Mouse (Mus musculus): Measurements from ENCODE around the gene Tmem127.

Gene Tmem127

DNA sequence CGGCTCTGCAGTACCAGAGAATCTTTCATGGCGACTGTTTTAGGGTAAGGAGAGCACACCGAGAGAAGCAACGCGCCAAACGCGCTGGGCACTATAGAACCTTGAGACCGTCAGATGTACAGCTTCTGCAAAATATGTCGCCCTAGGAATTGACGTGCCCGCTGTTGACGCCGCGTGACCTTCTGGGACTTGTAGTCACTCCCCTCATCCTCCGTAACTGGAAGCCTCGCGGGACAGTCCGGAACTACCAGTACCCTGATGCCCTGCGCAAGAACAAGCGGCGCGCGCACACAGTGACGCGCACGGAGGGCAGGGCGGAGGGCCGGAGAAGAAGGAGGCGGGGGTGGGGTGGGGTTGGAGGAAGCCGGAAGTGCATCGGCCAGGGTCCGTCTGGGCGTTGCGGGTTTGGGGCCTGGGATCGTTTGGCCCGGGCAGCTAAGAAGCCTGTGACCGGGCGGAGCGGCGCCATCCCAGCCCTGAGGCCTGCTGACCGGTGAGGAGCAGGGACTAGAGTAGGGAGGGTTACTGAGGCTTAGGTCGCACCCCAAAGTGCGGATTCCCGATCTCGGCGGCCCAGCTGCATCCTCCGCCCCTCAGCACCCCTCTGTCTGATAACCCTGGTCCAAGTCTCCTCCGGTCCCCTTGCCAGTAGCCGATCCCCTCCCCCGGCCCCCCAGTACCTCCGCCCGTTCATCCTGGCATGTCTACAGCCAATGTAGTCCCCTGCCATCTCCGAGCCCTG lies at the start of gene Tmem127, which contains the start of gene Ciao1:
TSS of gene Tmem127 (plus strand) at position 317 of the 742 bp plus-strand sequence.
TSS of gene Ciao1 (minus strand) at position 225 of the 742 bp plus-strand sequence.
- DNase-seq: peak; percentile 100

DNA sequence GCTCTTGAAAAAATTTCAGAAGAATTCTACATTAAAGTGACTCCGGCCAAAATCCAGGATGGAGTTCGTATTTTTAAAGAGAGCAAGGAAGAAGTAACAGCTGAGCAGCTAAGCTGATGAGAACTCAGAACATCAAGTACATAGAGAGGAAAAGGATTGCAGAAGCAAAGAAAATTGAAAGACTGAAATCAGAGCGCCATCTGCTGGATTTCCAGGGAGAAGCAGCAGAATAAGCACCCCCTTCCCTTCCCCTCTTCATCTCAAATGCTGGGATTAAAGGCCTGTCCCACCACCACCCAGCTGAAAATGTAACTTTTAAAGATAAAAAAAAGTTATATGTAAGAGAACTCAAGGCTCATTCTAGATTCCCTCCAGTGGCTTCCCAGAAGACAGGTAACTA lies 42.8 kb upstream of the Tmem127 start:
- peak; percentile 88 for DNase-seq

DNA sequence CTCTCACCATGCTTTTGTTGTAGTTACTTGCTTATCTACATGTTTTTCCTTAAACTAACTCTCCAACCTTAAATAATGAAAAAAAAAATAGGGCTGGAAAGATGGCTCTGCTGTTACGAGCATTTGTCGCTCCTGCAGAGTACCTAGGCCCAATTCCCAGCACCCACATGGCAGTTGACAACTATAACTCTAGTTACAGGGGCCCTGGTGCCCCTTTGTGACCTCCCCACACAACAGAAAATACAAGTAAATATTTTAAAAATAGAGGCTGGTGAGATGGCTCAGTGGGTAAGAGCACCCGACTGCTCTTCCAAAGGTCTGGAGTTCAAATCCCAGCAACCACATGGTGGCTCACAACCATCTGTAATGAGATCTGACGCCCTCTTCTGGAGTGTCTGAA lies 41.8 kb upstream of the Tmem127 start:
- DNase-seq: peak; percentile 81

DNA sequence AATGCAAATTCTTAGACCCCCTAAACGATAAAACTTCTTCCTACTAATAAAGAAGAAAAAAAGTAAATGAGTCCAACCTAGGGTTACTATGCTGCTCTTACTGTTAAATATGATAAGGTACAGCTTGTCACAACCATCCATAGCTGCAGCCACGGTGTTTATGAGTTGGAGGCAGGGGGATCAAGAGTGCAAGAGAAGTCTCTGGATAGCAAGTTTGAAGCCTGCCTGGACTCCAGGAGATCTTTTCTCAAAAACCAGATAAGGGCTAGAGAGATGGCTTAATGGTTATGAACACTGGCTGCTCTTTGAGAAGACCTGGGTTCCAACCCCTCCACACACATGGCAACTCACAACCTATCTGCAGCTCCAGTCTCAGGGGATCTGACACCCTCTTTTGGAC lies 40.8 kb upstream of the Tmem127 start:
- peak; percentile 73 for DNase-seq

DNA sequence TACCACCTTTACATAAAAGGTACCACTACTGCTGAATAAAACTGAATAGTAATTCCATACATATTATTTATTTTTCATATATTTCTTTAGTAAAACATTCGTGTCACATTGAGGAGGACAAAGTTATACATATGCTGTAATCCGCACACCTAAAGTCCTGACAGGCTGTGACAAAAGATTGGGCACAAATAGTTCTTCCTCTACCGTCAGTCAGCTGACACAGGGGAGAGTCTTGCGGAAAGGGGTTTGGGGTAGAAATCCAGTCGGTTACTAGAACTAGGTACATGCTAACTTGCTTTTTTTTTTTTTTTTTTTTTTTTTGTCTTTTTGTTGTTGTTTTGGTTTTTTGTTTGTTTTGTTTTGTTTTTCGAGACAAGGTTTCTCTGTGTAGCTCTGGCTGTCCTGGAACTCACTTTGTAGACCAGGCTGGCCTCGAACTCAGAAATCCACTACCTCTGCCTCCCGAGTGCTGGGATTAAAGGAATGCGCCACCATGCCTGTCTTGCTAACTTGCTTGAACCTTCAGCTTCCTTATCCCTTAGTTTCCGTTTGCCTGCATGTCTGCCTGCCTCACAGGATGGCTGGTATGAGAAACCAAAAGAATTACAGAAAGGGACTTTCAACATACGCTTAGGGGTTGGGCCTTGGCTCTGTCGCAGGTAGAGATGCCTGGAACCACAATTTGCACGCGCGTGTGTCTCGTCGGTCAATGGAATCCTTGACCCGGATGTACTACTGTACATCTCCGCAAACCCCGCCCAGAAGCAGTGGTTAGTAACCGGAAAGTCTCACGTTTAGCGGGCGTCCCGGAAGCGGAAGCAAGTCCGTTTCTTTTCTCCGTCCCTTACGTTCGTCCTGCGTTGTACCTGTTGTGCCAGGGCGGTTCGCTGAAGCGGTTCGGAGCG lies 39.9 kb upstream of the Tmem127 start, which contains the start of the genes 1810024B03Rik and Snrnp200:
TSS of gene 1810024B03Rik (minus strand) at position 734 of the 905 bp plus-strand sequence.
TSS of gene Snrnp200 (plus strand) at position 840 of the 905 bp plus-strand sequence.
- peak; percentile 99 for DNase-seq

DNA sequence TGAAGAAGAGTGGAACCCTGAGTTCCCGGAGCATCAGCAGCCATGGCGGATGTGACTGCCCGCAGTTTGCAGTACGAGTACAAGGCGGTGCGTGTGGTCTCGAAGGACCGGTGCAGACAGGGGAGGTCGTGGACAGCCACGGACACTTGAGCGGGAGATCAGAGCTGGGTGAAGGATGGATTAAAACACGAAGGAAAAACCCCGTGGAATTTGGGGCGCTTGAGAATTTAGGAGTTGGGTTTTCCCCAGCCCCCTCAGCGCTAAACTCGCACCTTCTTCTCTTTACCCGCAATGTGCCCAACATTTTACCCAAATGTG lies 39.3 kb upstream of the Tmem127 start:
- no peak for DNase-seq

DNA sequence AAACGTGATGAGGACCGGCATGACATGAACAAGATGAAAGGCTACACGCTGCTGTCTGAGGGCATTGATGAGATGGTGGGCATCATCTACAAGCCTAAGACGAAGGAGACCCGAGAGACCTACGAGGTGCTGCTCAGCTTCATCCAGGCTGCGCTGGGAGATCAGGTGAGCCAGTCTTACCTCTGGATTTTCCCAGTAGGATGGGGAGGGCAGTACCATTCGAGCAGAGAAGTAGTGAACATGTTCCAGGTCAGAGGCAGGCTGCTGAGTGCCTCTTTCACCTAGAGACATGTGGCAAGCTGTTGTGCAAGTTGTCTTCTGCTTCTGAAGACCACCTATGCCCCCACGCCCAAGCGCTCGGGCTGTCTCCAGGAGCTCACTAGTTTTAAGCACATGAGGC lies 37.0 kb upstream of the Tmem127 start:
- DNase-seq: peak; percentile 73

DNA sequence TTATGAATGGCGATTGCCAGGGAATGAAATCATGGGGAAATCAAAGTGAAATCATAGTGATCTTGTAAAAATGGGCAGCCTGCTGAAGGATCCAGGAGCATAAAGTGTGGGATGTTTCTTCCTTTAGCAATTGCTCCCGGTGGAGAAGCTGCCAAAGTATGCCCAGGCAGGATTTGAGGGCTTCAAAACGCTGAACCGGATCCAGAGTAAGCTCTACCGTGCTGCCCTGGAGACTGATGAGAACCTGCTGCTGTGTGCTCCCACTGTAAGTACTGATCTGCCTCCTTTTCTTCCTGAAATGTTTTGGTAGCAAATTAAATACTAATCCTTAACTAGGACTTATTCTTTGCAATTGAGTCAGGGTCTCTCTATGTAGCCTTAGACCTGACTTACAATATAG lies 30.0 kb upstream of the Tmem127 start:
- peak; percentile 61 for DNase-seq

DNA sequence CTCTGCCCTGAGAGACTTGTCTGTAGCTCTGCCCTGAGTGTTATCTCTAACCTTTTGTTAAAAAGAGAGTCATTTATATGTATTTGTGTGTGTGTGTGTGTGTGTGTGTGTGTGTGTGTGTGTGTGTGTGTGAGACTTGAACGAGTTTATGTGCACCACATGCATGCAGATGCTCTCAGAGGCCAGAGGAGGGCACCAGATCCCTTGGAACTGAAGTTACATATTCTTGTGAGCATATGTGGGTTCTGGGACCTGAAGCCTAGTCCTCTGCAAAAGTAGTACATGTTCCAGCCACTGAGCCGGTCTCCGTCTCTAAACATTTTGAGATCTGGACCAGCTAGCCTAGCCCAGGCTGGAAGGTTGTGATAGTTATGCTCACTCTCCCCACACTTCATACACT lies 22.4 kb upstream of the Tmem127 start:
- no peak for DNase-seq

DNA sequence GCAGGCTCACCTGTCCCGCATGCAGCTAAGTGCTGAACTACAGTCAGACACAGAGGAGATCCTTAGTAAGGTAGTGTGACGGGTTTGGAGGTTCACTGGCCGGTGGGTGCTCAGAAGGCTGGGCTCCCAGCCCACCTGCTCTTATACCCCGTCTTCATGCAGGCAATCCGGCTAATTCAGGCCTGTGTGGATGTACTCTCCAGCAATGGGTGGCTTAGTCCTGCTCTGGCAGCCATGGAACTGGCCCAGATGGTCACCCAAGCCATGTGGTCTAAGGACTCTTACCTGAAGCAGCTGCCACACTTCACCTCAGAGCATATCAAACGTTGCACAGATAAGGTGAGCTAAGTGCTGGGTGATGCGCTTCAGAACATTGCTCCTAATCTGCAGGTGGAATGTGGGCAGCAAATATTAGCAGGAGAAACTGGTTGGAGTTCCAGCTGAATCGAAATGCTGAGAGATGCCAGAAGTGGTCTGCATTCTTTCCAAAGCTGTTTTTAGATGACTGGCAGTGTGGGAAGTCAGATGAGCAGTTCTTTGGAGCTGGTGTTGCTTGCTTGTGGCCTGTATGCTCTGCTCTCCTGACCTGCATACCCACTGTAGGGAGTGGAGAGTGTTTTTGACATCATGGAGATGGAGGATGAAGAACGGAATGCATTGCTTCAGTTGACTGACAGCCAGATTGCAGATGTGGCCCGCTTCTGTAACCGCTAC lies 9.7 kb upstream of the Tmem127 start:
- peak; percentile 87 for DNase-seq

DNA sequence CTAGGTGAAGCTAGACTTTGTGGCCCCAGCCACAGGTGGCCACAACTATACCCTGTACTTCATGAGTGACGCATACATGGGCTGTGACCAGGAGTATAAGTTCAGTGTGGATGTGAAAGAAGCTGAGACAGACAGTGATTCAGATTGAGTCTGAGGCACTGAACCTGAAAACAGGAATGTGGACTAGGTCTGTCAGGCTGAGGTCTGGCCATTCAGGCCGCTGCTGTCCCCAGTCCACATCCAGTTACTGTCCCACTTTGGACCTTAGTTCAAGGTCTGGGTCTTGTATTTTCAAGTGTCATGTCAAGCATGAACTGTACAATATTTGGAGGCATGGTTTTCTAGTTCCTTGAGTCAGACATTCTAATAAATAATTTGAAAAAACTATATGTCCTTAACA lies 7.6 kb upstream of the Tmem127 start:
- no peak for DNase-seq

DNA sequence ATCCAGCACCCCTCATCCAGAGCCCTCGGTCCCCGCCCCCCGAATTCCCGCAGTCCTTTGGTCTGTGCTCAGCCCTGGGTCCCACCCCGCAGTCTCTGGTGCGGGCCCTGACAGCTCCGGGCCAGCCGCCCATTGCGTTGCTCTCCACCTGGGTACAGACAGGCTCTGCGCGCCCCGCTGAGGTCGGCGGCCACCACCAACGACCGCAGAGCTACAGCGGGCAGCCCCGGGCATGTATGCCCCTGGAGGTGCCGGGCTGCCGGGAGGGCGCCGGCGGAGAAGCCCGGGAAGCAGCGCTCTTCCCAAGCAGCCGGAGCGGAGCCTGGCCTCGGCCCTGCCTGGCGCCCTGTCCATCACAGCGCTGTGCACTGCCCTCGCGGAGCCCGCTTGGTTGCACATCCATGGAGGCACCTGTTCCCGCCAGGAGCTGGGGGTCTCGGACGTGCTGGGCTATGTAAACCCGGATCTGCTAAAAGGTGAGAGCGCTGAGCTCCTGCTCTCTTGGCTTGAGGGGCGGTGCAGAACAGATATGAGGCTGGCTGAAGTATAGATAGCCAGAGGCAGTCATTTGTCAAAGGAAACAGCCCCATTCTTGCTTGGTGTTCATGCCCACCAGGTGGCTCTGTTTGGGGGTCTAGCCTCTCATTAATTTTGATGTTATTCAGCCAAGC lies 761 bp downstream of the Tmem127 start:
- DNase-seq: peak; percentile 94

DNA sequence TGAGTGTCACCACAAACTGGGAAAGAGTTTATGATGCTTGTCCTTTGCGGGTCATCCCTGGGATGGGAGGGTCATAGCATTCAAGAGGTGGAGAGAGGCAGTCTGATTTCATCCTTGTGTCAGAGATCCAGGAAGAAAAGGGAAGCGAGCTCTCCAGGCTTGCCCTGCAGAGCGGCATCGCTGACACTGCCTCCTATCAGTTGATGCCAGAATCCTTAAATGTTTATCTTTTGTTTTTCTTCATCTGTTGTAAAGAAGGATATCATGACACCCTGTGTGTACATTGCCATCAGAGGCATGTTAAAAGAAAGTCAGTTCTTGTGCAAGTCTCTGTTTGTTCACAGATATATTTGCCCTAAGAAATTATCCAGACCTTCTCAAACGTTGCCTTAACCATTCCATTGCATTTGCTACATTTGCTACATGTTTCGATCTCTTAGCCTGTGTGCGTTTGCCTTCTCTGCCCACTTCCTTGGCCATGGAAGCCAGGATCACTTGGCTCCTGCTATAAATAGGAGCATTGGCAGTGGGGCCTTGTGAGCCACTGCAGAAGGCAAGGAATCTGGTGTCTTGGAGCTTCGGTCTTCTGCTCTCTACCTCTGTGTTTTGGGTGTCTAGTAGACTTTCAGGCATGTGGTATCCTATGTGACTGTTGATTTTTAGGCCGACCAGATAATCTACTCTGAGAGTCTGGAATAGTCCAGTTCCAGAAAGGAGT lies 2.7 kb downstream of the Tmem127 start:
- peak; percentile 89 for DNase-seq

DNA sequence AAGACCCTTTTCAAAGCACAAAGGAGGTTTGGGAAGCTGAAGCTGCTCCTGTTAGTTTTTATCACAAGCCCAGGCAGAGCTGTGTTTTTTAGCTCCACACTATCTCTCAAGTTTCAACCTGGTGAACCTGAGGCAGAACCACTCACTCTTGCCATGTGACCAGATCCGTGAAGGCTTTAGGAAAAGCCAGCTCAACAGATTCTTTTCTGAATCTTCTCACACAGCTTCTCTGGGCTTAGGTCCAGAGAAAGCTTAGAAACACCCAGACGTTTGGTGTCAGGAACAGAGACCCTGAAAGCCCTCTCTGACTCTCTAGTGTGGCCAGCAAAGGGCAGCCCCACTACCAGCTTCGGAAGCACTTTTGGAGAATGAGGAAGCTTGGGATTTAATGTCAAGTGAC lies 3.7 kb downstream of the Tmem127 start:
- DNase-seq: no peak

DNA sequence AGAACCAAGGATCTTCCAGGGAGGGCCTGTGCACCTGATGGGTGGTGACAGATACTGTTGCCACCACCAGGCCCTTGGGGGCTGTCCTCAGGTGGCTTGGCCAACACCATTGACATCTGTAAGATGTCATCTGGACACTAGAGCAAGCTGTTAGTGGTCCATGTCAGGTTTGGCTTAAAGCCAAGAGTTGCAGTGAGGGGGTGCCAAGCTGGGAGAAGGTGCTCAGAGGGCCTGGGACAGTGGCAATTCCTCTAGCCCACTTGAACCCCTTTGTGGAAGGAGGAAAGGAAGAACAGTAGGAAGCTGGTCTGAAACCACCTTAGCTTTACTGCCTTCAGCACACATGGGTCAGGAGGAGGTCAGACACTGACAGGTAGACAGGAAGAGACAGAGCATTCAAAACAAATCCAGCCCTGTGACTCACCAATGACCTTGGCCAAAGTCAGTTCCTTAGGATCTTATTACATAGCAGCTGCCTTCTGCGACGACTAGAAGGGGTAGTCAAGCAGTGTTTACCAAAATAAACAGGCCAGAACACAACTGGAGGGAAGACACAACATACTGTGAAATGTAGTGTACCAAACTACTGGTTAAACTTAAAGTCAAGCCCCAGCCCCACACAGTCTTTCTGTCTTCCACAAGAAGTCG lies 4.3 kb downstream of the Tmem127 start:
- DNase-seq: peak; percentile 92

DNA sequence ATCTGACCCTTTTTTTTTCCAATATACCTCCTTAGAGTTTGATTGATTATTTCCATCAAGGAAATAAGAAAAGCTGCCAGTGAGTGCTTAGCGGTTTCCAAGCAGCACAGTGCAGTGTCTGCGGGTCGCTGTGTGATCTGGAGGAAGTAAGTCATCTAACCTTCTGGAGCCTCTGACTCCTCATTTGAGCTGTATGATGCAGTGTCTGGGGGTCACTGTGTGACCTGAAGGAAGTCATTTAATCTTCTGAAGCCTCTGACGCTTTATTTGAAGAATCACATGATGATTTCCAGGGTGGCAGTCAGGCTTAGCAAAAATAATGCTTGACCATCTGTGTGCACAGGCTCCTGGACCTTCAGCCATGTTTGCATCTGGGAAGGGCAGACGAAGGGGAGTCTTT lies 5.1 kb downstream of the Tmem127 start:
- peak; percentile 70 for DNase-seq

DNA sequence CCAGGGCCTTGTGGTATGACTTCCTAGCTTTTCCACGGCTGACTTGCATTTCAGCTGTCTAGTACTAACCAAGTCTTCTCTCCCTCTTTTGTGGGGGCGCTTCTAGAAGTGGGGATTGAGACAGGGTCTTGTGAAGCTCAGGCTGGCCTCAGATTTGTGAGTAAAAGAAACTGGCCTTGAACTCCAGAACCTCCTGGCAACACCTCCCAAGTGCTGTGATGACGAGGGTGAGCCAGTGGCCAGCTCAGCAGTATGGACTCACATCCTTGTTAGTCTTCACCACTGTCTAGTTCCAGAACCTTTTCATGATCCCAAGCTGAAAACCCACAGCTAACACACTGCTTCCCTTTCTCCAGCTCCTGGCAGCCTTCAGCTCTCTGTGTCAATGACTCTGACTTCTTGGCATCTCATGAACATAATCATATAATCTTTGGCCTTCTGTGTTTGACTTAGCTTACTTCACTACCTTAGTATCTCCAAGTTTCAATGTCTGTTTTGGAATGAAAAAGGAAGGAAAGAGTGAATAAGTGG lies 7.0 kb downstream of the Tmem127 start:
- DNase-seq: peak; percentile 80

DNA sequence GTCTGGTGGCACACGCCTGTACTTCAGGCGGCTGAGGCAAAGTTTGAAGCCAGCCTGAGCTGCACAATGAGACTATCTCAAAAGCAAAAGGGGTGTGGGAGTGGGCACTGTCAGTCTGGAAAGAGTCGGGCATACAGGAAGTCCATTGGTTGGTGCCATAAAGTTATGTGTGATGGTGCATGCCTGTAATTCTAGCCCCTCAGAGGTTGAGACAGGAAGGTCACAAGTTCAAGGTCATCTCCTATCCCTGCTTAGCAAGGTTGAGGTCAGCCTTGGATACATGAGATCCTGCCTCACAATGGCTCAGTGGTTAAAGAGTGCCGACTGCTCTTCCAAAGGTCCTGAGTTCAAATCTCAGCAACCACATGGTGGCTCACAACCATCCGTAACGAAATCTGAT lies 7.6 kb downstream of the Tmem127 start:
- DNase-seq: peak; percentile 73

DNA sequence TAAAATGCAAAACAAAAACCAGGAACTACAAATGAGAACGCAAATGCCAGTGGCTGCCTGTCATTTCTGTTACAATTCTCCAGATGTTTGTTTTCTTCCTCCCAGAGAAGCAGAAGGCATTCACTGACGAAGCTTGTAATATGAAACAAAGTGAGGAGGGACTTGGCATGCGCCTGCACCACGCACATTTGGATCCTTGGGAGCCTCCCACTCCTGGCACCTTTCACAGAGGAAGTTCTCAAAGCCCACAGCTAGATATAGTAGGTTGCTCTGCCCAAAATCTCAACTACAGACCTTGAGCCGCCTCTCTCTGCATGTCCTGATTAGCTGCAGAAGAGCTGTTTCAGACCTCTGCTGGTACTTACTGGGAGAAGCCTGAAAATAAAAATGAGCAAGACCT lies 11.6 kb downstream of the Tmem127 start:
- DNase-seq: peak; percentile 98

DNA sequence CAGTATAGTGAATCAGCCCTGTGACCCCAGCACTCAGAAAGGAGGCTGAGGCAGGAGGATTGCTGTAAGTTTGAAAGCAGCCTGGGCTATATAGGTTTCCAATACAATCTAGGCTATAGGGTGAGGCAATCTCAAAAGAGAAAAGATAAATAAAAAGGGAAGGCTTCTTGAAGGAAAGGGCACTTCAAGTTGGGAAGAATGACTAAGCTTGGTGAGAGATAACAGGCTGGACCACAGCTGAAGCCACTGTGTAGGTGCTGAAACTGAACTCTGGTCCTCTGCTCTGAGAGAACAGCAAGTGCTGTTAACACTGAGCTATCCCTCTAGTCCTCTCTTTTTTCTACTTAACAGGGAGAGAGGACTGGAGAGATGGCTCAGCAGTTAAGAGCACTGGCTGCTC lies 14.8 kb downstream of the Tmem127 start:
- no peak for DNase-seq

DNA sequence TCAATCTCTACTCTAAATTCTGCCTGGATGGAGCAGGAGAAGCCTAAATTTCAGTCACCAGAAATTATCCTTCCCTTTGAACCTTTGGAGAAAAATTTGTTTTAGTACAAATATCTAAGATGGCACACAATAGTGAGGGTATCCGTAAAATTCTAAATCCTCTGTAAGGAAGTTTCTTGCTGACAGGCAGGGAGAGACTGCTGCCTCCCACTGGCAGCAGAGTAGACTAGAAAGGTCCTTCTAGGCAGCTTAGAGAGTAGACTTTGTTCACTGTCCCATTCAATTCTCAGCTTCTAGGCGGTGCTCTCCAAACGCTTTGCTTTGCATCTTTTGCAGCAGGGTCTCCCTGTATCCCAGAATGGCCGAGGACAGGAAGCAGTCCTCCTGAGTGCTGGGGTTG lies 20.1 kb downstream of the Tmem127 start:
- no peak for DNase-seq
